21 mouse cellular contexts compared by ENCODE assay signal in genomic region chr10:35444916-35445315, GRCm38 (mm10).
"Had no signal": no experiment of that assay in that cellular context is flagged by ENCODE, and none has a peak within 500 bp of the region (broad histone marks: within the 10 kb centered on the region; RNA-seq: fewer than 3 reads in every experiment).

No protein-coding gene starts in this region.

- H3K27me3 ChIP-seq: intestine, embryonic 15.5 days; limb, embryonic 12.5 days; limb, embryonic 15.5 days; megakaryocyte, embryonic 14.5 days; midbrain, embryonic 13.5 days; neural tube, embryonic 13.5 days; stomach, embryonic 15.5 days had no signal

- H3K4me1 ChIP-seq: intestine, embryonic 15.5 days; limb, embryonic 12.5 days; limb, embryonic 15.5 days; megakaryocyte, embryonic 14.5 days; midbrain, embryonic 10.5 days; midbrain, embryonic 13.5 days; neural tube, embryonic 13.5 days; stomach, embryonic 15.5 days had no signal

- H3K36me3 ChIP-seq: intestine, embryonic 15.5 days; limb, embryonic 12.5 days; limb, embryonic 15.5 days; midbrain, embryonic 10.5 days; midbrain, embryonic 13.5 days; neural tube, embryonic 13.5 days; stomach, embryonic 15.5 days had no signal

- H3K4me3 ChIP-seq: intestine, embryonic 15.5 days; limb, embryonic 12.5 days; limb, embryonic 15.5 days; megakaryocyte, embryonic 14.5 days; midbrain, embryonic 10.5 days; midbrain, embryonic 13.5 days; myocyte; neural tube, embryonic 13.5 days; stomach, embryonic 15.5 days had no signal

- H3K27ac ChIP-seq: intestine, embryonic 15.5 days; limb, embryonic 12.5 days; limb, embryonic 15.5 days; liver, embryonic 14.5 days; midbrain, embryonic 10.5 days; midbrain, embryonic 13.5 days; neural tube, embryonic 13.5 days; stomach, embryonic 15.5 days had no signal

- DNase-seq: kidney, adult 11 months; kidney, postnatal 14 days; kidney, postnatal 4 days; left cerebral cortex, postnatal 4 days; liver, postnatal 0 days; retina, postnatal 1 day; right cerebral cortex, postnatal 25 days; spleen, adult 18-20 months; thymus, postnatal 25 days had no signal

- H3K4me2 ChIP-seq: intestine, embryonic 15.5 days; limb, embryonic 12.5 days; limb, embryonic 15.5 days; liver, embryonic 11.5 days; midbrain, embryonic 13.5 days; neural tube, embryonic 13.5 days; stomach, embryonic 15.5 days had no signal

- H3K9ac ChIP-seq: intestine, embryonic 15.5 days; limb, embryonic 12.5 days; limb, embryonic 15.5 days; liver, embryonic 14.5 days; liver, postnatal 0 days; midbrain, embryonic 13.5 days; neural tube, embryonic 13.5 days; stomach, embryonic 15.5 days had no signal

- ATAC-seq: intestine, embryonic 15.5 days; liver, postnatal 0 days; midbrain, embryonic 13.5 days; midbrain, embryonic 16.5 days had no signal

- H3K9me3 ChIP-seq: intestine, embryonic 15.5 days; limb, embryonic 12.5 days; limb, embryonic 15.5 days; midbrain, embryonic 10.5 days; midbrain, embryonic 13.5 days; neural tube, embryonic 13.5 days; stomach, embryonic 15.5 days had no signal
